Mouse (Mus musculus) heart, adult 2 months (tissue): ENCODE measurements around the gene Cpne4.

Source experiments
- CTCF ChIP-seq: fragments of 200-600 bp; IDR thresholded peaks from 2 replicates; pipeline ENCODE4 v1.8.1; 2022; ENCODE audit warnings: antibody characterized with exemption, mild to moderate bottlenecking, moderate library complexity
- EP300 ChIP-seq: fragments of 200-500 bp; IDR thresholded peaks from 2 replicates; pipeline ENCODE4 v1.6.1; 2011; ENCODE audit warnings: low read depth, low read length, control low read depth; ENCODE audit not compliant: insufficient read depth
- POLR2A ChIP-seq: fragments of 200-500 bp; IDR thresholded peaks from 2 replicates; pipeline ENCODE4 v1.6.1; 2011; ENCODE audit warnings: mild to moderate bottlenecking, low read depth, low read length, control low read depth; ENCODE audit not compliant: insufficient read depth

DNA sequence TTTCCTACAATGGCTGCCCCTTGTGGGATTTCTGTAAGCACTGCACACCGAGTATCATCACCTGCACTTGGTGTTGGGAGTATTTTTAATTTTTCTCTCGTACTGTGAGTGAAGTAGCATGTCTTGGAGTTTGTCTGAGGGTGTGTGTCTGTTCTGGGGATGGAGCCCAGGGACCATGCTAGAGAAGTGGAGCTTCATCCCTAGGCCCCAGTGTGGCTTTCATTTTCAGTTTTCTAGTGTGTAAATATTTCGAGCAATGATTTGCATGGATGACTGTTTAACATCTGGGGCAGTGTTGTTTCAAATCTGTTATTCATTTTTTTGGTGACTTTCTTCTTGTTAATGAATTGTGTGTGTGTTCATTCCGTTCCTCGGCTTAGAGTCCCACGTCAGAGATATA lies 31.9 kb upstream of the Cpne4 start:
- TF ChIP-seq CTCF, result no peak
- no peak for TF ChIP-seq POLR2A
- TF ChIP-seq EP300, result no peak
